Mouse (Mus musculus) NIH3T3 (cell line): ENCODE results near the gene Akt2.

Experiments
- DNase-seq: peaks from one replicate; pipeline ENCODE4 v3.0.0-alpha.2; 2012; ENCODE audit warnings: low read depth

The Akt2 gene

DNA sequence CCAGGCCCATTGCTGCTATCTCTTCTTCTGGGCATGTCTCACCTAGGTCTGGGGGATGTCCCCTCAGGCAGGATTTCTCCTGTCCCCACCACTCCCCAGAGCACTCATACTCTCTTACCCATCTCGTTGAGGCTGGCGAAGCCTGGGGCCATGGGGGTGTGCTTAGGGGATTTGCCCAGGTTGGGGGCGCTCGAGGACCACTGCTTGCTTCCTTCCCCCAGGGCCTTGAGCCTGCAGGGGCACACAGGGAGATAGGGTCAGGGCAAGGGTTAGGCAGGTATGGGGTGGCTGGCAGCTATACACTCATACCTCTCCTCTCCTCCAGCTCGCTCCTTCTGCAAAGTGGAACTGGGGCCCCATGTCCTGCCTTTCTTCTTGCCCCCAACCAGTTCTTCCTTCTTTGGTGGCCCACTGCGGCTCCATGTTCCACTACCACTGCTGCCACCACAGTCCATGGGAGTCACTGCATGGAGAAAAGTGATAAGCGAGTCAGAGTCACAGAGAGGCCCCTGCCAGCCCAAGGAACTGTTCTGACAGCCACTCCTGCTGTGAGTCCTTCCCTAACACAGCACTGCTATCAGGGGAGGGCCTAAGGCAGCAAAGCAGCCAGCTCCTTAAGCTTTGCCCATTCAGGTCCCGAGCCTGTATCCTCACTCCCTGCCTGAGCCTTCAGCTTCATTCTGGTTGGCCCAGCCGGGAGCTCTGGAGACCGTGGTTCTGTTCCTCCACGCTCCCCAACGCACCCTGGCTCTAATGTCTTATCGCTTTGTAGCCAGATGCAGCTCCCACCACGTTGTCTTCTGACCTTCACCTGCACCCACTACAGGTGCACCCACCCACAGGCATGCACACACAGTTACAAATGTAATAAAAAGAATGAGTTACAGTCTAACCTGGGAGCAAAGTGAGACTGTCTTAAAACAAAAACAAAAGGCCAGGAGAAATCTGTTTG, 67.6 kb downstream of the Akt2 start:
- no peak for DNase-seq

DNA sequence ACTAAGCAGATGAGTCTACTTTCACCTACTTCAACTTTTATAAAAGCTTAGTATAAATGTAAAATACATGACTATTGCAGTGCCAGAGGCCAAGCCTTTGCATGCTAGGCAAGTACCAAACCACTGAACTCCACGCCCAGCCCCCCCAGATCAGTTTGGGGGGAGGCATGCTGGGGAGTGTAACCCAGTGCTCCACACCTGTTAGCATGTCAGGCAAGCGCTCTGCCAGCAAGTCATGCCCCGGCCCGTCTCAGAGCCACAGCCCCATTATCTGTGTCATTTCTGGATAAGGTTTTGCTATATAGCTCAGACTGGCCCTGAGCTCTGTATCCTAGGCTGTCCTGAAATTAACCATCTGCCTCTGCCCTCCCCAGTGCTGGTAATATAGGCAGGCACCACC, 70.7 kb downstream of the Akt2 start:
- no peak for DNase-seq

GRCm38 (mm10) chr7:27673064-27673574, 81.8 kb downstream of the Akt2 start:
- DNase-seq, result no peak

- peak; percentile 32 for DNase-seq
Measured at GRCm38 (mm10) chr7:27673575-27674131, 82.3 kb downstream of the Akt2 start.

GRCm38 (mm10) chr7:27674195-27674521, 82.8 kb downstream of the Akt2 start:
- DNase-seq, result no peak

- peak; percentile 95 for DNase-seq
Measured at GRCm38 (mm10) chr7:27674522-27675221, 83.3 kb downstream of the Akt2 start, which contains the start of gene Map3k10. Map3k10 (minus strand) TSS chr7:27674598.

GRCm38 (mm10) chr7:27675222-27675612, 83.9 kb downstream of the Akt2 start:
- DNase-seq, result no peak

DNA sequence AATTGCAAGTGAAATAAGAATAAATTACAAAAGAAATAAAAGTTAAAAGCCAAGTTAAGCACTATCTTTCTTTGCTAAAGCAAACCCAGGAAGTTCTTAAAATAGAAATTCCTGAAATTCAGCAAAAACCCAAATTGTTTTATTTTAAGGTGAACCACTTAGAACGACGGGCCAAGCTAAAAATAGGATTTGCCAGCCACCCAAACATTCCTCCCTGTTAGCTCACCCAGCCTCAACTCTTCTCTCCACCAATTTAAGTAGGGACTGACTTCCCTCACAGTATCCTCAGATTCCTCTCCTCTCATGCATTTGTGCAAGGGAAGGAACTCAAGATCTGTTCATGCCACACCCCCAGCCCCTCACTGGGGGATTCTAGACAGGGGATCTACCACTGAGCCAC, 91.9 kb downstream of the Akt2 start:
- peak; percentile 59 for DNase-seq

DNA sequence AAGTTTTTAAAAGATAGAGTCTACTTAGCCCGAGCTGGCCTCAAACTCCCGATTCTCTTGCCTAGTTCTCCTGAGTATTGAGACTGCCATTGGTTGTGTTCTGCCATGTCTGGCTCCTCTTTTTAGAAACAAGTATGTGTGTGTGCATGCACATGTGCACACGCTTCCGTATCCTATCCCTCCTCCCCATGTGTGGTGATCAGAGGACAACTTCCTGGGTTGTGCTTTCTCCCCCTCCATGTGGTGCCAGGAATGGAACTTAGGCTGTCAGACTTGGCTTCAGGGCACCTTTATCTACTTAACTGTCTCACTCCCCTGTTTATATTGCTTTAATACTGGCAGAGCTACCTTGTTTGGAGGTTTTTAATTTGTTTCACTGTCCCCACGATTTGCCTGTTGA, 93.9 kb downstream of the Akt2 start:
- DNase-seq, result no peak

DNA sequence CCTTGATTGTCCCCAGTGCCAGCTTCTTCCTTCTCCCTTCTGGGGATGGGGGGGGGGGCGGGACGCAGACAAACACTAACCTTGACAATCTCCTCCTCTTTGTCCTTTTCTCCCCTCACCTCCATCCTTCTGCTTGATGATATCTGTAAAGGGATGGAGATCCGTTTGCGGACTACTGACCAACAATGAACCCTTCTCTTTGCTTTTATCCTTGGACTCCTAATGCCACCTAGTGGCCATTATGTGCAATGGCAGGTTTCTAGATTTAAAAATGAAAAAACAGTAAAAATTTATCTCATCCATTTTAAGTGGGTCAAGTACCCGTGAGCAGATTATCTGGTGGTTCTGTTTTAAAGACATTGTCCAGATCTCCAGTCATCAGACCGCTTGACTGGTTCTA, 94.3 kb downstream of the Akt2 start:
- DNase-seq, result peak; percentile 76

DNA sequence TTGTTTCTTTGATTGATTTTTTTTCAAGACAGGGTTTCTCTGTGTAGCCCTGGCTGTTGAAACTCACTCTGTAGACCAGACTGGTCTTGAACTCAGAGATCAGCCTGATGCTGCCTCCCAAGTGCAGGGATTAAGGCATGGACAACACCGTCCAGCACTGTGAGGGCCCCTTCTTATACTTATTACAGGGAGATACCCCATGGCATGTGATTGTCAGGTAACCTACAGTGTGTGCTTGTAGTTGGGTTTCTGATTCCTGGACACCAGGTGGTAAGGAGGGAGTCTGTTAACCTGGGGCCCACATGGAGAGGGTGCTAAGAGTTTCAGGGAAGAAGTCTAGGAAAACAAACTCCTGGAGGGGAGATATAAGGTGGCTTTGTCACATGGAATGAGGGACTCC, 95.7 kb downstream of the Akt2 start:
- DNase-seq, result no peak

DNA sequence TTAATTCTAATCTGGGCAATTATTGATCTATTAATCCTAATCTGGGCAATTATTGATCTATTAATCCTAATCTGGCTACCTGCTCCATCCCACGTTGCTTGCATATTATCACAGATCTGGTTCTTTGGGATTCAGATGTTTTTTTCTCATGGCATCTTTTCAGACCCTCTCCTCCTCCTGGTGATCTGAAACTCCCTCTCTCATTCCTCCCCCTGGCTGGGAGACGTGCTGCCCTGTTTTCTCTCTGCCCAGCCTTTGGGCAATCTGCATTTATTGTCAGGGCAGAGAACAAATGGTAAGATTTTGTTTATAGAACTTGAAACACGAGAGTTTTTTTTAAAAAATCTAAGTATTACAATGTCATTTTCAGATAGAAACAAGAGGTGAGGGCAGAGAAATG, 96.5 kb downstream of the Akt2 start:
- no peak for DNase-seq

GRCm38 (mm10) chr7:27688246-27688788, 97.0 kb downstream of the Akt2 start:
- DNase-seq, result no peak

DNA sequence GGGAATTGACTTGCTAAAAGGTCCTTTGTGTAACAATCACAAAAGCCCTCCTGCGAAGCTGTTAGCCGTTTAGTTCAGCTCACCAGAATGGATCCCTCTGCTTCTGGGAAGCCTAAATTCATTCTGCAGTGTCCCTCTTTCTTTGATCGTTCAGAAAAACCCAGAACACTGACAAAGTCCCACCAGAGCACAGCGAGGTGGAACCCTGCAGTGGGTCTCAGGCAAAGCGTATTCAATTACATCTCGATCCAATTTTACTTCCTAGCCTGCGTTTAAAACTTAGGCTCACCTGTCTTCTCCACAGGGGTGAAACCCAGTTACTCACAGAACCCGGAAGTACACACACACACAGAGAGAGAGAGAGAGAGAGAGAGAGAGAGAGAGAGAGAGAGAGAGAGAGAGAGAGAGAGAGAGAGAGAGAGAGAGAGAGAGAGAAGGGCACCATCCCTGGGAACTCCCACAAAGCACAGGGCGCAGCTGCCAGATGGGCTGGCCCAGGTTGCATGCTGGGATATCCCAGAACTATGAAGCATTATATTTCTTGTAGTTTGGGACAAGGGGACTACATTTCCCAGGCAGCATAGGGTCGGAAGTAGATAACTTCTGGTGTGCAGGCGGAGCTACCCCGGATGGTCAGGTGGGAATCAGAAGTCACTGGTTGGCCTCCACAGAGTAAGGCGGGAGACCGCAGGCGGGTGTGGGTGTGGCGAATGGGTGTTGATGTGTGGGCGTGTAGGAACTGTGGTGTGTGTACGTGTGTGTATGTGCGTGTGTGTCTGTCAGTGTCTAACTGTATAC, 97.7 kb downstream of the Akt2 start, which contains the start of gene Zfp607b:
Zfp607b (plus strand) TSS at position 526 of the 798 bp plus-strand sequence.
- peak; percentile 96 for DNase-seq
